Mouse (Mus musculus) frontal cortex, adult (tissue): Measurements from ENCODE around the gene B4galt3.
"Not testable (repeated sequence)": the region's sequence is repeated elsewhere in the genome, so short reads cannot be mapped to it uniquely, and the experiment has no call there.

ENCODE experiments used
- ATAC-seq: cut with Nextera tagmentation; 2 replicates; pipeline ENCODE4 v1.9.2; 2017; ENCODE audit warnings: mild to moderate bottlenecking, moderate library complexity, mixed read lengths; ENCODE audit not compliant: low TSS enrichment

B4galt3 gene

GRCm38 (mm10) chr1:171284491-171284890 is 14.4 kb downstream of the B4galt3 start:
- no peak for ATAC-seq

DNA sequence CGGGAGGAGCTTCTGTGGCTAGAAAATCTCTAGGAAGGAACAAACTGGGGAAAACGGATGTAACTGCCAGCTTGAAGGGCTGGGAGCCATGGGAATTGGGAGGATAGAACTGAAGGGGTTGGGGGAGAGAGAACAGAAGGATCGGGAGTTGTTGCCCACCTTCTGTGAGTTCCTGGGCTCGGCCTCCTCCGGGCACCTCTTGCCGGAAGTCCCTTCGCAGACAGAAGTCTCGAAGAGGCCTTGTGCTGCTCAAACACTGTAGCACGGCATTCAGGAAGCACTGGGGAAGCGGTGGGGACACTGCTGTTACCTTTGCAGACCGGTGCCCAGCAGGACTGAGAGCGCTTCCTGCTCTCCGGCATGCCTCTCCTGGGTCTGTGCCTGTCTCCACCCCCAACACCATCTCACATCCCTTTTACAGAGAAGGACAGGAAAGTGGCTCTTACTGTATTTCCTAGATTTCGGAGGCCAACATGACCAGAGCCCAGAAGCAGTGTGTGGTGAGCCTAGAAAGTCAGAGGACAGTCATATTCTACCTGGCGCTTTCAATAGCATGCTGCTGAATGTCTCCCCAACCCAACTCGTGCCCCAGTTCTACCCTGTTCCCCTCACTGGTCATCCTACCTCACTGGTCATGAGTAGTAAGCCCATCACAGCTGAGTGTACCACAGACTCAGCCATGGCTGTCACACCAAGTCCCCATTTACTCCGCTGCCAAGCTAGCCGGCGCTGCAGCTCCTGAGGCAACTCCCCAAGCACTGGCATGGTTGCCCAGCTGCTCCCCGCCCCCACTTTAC is 15.2 kb downstream of the B4galt3 start:
- no peak for ATAC-seq

DNA sequence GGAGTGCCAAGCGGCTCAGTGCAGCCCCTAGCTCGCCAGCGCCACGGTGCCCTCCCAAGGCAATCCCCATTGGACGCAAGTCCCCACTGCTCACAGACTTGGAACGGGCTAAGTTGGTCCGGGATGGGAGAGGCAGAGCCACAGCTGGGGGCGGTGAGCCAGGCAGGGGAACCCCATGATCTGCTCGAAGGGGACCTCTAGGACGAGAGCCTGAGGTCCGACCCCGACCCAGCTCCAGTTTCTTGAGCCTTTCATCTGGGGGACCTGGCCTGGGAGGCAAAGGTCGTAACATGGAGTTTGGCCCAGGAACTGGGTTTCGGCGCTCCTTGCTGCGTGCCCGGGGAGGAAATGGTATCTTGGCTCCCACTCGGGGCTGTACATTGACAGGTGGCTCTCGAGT is 16.4 kb downstream of the B4galt3 start:
- no peak for ATAC-seq

DNA sequence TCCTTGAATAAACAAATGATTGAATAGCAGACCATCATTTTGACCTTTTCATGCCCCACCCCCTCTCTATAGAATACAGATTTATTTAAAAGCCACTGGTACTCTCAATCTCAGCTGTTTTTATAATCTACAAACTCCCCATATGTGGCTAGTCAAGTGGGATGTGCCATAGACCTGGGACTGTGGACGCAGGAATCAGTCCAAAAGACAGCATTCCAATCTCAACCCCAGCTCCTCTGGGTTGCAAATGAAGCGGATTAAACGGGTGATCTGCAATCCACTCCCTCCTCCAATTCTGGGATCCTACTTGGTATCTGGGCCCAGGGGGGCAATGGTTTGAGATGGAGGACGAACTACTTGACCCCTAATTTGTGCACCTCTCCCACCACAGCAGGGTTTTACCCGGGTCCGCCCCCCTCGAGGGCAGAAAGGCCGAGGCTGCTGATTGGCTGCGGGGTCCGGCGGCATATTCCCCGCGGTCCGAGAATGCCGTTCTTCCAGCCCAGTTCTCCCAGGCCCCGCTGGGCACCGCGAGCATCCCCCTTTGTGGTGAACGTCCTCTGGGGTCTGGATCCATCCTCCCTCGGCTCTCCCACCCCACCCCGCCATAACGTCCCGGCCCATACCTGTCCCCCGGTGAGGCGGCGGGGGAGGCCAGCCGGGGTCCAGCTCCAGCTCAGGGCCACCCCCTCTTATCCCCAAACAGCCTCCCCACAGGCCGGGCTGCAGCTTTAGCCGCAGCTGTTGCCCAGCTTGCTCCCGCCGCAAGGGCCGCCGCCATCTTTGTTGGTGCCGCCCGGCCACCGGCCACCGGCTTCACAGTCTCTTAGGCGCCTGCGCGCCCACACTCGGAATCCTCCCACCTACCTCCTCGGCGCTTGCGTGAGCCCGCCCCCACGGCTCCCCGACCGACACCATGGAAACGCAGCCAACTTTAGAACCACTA is 17.3 kb downstream of the B4galt3 start, which contains the start of gene Usp21:
Gene Usp21 (minus strand): TSS at position 856 of the 946 bp plus-strand sequence.
- ATAC-seq, result peak; percentile 90

GRCm38 (mm10) chr1:171288328-171288727 is 18.2 kb downstream of the B4galt3 start:
- no peak for ATAC-seq

- no peak for ATAC-seq
Observed at GRCm38 (mm10) chr1:171293351-171293750, 23.2 kb downstream of the B4galt3 start.

DNA sequence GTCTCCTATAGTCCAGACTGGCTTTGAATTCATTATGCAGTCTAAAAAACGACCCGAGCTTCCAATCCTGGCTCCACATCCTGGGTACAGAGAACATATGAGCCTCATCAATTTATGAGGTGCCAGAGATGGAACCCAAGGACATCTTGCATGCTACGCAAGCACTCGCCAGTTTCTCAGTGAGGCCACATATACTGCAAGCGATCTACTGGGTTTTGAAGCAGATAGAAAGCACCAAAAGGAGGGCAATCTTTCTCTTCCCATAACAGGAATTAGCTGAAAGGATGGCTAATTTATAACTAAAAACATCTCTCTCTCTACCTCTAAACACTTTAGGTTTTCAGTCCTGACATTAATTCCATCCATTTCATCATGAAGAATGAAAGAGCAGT is 23.8 kb downstream of the B4galt3 start:
- peak; percentile 24; the same call in 1 of the 2 replicates for ATAC-seq

- ATAC-seq, result peak; percentile 84
Observed at GRCm38 (mm10) chr1:171294298-171295062, 24.4 kb downstream of the B4galt3 start, which contains the start of gene Ufc1. TSS of gene Ufc1 (minus strand) at chr1:171295024.

DNA sequence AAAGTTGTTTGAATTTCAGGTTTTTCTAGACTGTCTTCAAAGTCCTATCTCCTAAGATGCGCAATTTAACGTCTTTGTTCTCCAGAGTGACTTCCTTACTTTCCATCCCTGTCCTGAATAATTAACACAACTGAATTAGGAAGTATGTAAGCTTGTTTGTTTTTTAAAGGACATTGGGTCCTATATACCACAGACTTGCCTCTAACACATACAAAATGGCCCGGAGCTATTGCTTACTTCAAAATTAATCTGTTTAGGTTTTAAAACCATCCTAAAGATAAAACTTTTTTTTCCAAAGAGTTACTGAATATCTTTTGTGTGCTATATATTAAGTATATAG is 24.9 kb downstream of the B4galt3 start:
- ATAC-seq, result 0 out of 2 replicates have a peak, but pooled peaks have one; percentile 6

GRCm38 (mm10) chr1:171298226-171298625 is 28.1 kb downstream of the B4galt3 start:
- no peak for ATAC-seq

- ATAC-seq, result not testable (repeated sequence)
Observed at GRCm38 (mm10) chr1:171306157-171306556, 36.0 kb downstream of the B4galt3 start.

- ATAC-seq, result no peak
Observed at GRCm38 (mm10) chr1:171309321-171309720, 39.2 kb downstream of the B4galt3 start.

DNA sequence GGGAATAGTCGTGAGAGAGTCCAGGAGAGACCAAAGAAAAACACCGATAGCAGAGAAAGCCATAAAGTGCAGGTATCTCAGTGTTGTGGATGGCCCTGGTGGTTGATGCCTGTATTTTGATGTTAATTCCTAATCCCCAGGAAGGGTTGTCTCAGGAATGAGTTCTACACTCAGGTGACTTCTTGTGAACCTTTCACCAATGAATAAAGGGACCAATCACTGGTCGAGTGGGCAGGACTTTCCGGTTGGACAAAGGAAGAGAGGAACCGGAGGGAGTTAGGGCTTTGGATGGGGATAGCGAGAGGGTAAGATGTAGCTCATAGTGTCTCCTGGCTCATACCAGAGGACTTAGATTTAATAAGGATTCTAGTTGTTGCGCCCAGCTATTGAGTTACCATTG is 49.6 kb downstream of the B4galt3 start:
- ATAC-seq, result no peak

DNA sequence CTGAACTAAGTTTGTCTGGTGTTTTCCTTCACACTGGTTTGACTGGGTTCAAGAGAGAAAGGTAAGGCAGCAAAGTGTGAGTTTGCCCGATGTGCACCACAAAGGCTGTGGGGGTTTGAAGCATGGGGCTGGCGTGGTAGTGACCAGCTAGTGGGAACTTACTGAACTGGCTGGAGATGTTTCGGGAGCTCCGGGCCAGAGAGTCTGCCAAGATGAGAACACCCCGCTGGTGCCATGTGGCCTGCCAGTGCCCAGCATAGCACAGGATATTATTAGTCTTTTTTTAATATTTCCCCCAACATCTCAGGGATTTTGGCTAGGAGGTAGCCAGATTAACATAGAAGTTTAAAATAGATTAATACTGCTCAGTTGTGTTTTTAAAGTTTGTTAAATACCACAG is 50.0 kb downstream of the B4galt3 start:
- no peak for ATAC-seq

DNA sequence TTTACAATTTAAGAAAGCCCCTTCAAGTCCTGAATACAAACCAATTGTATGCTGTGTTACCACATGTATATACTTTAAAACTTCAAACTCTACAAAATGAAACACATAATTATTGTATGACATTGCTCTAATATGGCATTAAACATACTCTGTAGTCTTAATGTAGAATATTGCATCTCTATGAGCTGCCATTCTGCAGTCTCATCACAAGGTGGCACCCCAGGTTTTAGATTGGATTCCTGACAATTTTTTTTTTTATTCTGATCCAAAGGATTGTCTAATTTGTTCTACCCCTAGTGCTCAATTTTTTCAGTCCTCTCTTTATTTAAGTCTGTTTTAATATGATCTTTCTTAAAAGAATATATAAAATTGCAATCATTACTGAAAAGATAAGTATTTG is 51.3 kb downstream of the B4galt3 start:
- ATAC-seq, result no peak

DNA sequence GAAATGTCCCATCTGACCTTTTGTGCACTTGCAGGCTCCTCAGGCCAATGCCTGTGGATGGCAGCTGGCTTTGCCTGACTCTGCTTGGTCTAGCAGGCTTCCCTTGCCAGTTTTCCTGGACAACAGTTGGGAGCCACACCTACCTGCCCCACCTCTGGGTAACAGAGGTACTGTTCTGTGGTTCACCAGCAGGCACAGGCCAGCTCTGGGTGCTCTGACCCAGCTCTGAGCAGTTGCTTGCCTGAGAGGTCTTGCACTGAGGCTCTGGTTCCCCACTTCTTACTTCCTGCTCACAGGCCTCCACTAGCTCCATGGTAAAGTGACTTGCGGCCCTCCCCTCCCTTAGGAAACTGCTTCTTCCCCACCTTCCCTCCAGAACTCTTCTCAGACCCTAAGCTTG is 51.9 kb downstream of the B4galt3 start:
- no peak for ATAC-seq

- no peak for ATAC-seq
Observed at GRCm38 (mm10) chr1:171325571-171325970, 55.4 kb downstream of the B4galt3 start.
